Comparison of ENCODE assay signal across 8 mouse cellular contexts in the genomic region with DNA sequence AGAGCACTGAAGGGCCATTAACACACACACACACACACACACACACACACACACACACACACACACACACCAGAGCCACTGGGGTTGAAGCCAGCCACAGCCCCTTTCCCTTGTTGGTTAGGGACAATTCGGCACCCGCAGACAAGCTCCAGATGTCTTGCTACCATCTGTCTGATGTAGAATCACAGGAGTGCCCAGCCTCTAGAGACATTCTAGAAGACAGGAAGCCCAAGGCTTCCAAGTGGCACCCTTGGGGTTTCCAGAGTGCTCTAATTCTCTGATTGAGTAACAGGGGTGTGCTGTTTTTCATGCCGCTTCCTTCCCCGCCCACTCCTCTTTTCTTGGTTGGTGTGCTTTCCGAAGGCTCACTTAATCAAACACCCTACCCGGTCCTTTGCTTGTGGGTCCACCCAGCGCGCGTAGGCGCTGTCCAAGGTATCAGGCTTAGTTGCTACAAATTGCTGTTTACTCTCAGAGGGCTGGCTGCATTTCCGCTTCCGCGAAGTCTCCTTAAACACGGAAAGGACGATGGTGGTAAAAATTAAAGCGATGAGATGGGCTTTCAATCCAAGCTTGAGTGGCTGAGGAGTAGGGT. TPM values are rescaled to one million over a fixed set of nuclear protein-coding genes. Genes with fewer than 3 reads are reported as not detected.
DNase-seq lines count a peak whose midpoint lies in the region; ATAC-seq and TF ChIP-seq lines count a peak whose summit lies in the region.

No protein-coding gene starts in this region.

- no peak for TF ChIP-seq CTCF in brain, embryonic 14.5 days (IDR thresholded peaks at IDR 0.05; ENCODE audit: borderline replicate concordance, extremely low read depth, insufficient read depth, insufficient read length)
- TF ChIP-seq CTCF in heart, postnatal 0 days (IDR thresholded peaks at IDR 0.05; ENCODE audit: low read depth) = no peak

- no peak overlapping the region for H3K27ac ChIP-seq in midbrain, embryonic 10.5 days (replicated peaks)
- H3K27ac ChIP-seq in midbrain, embryonic 16.5 days (ENCODE audit: low read length) = no peak overlapping the region
- no peak overlapping the region for H3K27ac ChIP-seq in heart, postnatal 0 days (ENCODE audit: low read depth)

- no peaks in the 10 kb centered on the region for H3K27me3 ChIP-seq in midbrain, embryonic 10.5 days (ENCODE audit: low read depth, poor library complexity, severe bottlenecking)
- H3K27me3 ChIP-seq in midbrain, embryonic 16.5 days (ENCODE audit: control insufficient read depth, insufficient read depth, low read depth, low read length) = no peaks in the 10 kb centered on the region
- H3K27me3 ChIP-seq in heart, postnatal 0 days (ENCODE audit: control insufficient read depth, insufficient read depth, low read length) = no peaks in the 10 kb centered on the region

- H3K36me3 ChIP-seq in midbrain, embryonic 10.5 days = no peaks in the 10 kb centered on the region
- no peaks in the 10 kb centered on the region for H3K36me3 ChIP-seq in midbrain, embryonic 16.5 days (ENCODE audit: control insufficient read depth, insufficient read depth, low read length)
- H3K36me3 ChIP-seq in heart, postnatal 0 days (replicated peaks; ENCODE audit: control insufficient read depth, insufficient read depth, low read length) = no peaks in the 10 kb centered on the region

- TF ChIP-seq POLR2A in brain, embryonic 14.5 days (IDR thresholded peaks at IDR 0.05; ENCODE audit: borderline replicate concordance, extremely low read depth, insufficient read depth, insufficient read length, poor library complexity, severe bottlenecking) = no peak

- H3K9me3 ChIP-seq in midbrain, embryonic 10.5 days (replicated peaks) = no peaks in the 10 kb centered on the region
- no peaks in the 10 kb centered on the region for H3K9me3 ChIP-seq in midbrain, embryonic 16.5 days (replicated peaks; ENCODE audit: control insufficient read depth, low read length, poor library complexity, severe bottlenecking)
- H3K9me3 ChIP-seq in heart, postnatal 0 days (replicated peaks; ENCODE audit: control insufficient read depth, low read length) = no peaks in the 10 kb centered on the region

- H3K4me3 ChIP-seq in midbrain, embryonic 10.5 days = no peak overlapping the region
- H3K4me3 ChIP-seq in midbrain, embryonic 16.5 days (ENCODE audit: low read depth, low read length) = no peak overlapping the region
- H3K4me3 ChIP-seq in heart, postnatal 0 days (ENCODE audit: low read depth, low read length) = no peak overlapping the region

- 17% methylated on average over 16 of the region's 16 CpGs for WGBS in midbrain, embryonic 10.5 days
- WGBS in midbrain, embryonic 16.5 days = 19% methylated on average over 16 of the region's 16 CpGs
- WGBS in heart, postnatal 0 days = 9% methylated on average over 16 of the region's 16 CpGs

- H3K4me2 ChIP-seq in midbrain, embryonic 16.5 days (ENCODE audit: low read length) = no peak overlapping the region
- H3K4me2 ChIP-seq in heart, postnatal 0 days (ENCODE audit: low read depth, low read length) = no peak overlapping the region

- no peak for TF ChIP-seq EP300 in heart, postnatal 0 days (IDR thresholded peaks at IDR 0.05; ENCODE audit: low read depth)

- no peak for ATAC-seq in midbrain, embryonic 16.5 days
- ATAC-seq in heart, postnatal 0 days (ENCODE audit: insufficient read depth, low read depth) = 0 out of 2 replicates have a peak, but pooled peaks have one; percentile 33
- ATAC-seq in monocyte, adult 5-6 weeks (replicated peaks; ENCODE audit: insufficient number of reproducible peaks, low FRiP score, low TSS enrichment, poor library complexity, severe bottlenecking) = no peak

- peaks cover 14% of the 10 kb centered on the region for H3K4me1 ChIP-seq in midbrain, embryonic 10.5 days
- H3K4me1 ChIP-seq in midbrain, embryonic 16.5 days (ENCODE audit: control insufficient read depth, insufficient read depth, low read length) = no peaks in the 10 kb centered on the region
- H3K4me1 ChIP-seq in heart, postnatal 0 days (ENCODE audit: control insufficient read depth, insufficient read depth) = no peaks in the 10 kb centered on the region

- H3K9ac ChIP-seq in midbrain, embryonic 16.5 days (ENCODE audit: low read depth, low read length) = no peak overlapping the region
- H3K9ac ChIP-seq in heart, postnatal 0 days (replicated peaks; ENCODE audit: low read depth, low read length) = no peak overlapping the region

- DNase-seq in midbrain, embryonic 10.5 days (ENCODE audit: low spot score) = peak; percentile 41
- peak; percentile 45 for DNase-seq in brain, embryonic 14.5 days (ENCODE audit: low read depth)
- peak; percentile 31 for DNase-seq in heart, postnatal 0 days (ENCODE audit: low spot score)
- peak; percentile 83 to 85 for DNase-seq in kidney, postnatal 4 days
- DNase-seq in retina, postnatal 1 day = peak; percentile 53
- DNase-seq in cerebellum, adult 8-10 months = no peak

RNA-seq across cellular contexts. Expression of a gene that starts 59.5 kb away (rescaled TPM):
- polyA plus RNA-seq in midbrain, embryonic 10.5 days (2016; fragmentation: Nextera tagmentation; extraction: Ambion mirVana) = 5.1 and 6.1 TPM in 2 replicates
- polyA plus RNA-seq in midbrain, embryonic 16.5 days (2015; fragmentation: Nextera tagmentation; extraction: Ambion mirVana) = 3.6 and 4.4 TPM in 2 replicates
- polyA plus RNA-seq in brain, embryonic 14.5 days (2012; rRNA removed) = 55.5 and 56.4 TPM in 2 replicates
- 12.5 and 15.2 TPM in 2 replicates for total RNA-seq in heart, postnatal 0 days (2014; rRNA removed; ENCODE audit: low replicate concordance)
- 1.3 and 1.7 TPM in 2 replicates for polyA plus RNA-seq in heart, postnatal 0 days (2015; fragmentation: Nextera tagmentation; extraction: Ambion mirVana)
- 21.8 to 50.1 TPM (median 31.3 TPM) in 3 replicates for total RNA-seq in monocyte, adult 5-6 weeks (2017)
